ENCODE assay signal across 29 mouse cellular contexts in genomic region chr7:120848831-120849512, GRCm38 (mm10). TPM values are rescaled to one million over a fixed set of nuclear protein-coding genes. Genes with fewer than 3 reads are reported as not detected.
DNase-seq lines count a peak whose midpoint lies in the region; ATAC-seq and TF ChIP-seq lines count a peak whose summit lies in the region.
"Had no signal": no experiment of that assay in that cellular context is flagged by ENCODE, and none has a peak within 500 bp of the region (broad histone marks: within the 10 kb centered on the region; RNA-seq: fewer than 3 reads in every experiment).

No protein-coding gene starts in this region.

- peak; percentile 49 for DNase-seq in cerebellum, adult 11-12 months
- DNase-seq in cerebellum, postnatal 4 days (ENCODE audit: low spot score in 2 of 2), result no peak
- no peak for DNase-seq in liver, embryonic 13.5 days
- no peak for DNase-seq in liver
- DNase-seq in stomach, postnatal 0 days (ENCODE audit: low spot score), result peak; percentile 59
- DNase-seq in kidney, adult 11 months, result no peak
- DNase-seq in kidney, adult 18-20 months, result no peak
- DNase-seq: adrenal gland, postnatal 36 days; cerebellum, adult 18-20 months; kidney, postnatal 36 days; lung, postnatal 4 days; retina, postnatal 1 day; right cerebral cortex, postnatal 25 days; thymus, postnatal 14 days had no signal

- H3K4me1 ChIP-seq in liver, embryonic 13.5 days (replicated peaks), result peaks cover 97% of the 10 kb centered on the region
- peaks cover 10% of the 10 kb centered on the region; the same call in 1 of the 2 replicates for H3K4me1 ChIP-seq in intestine, postnatal 0 days (replicated peaks; ENCODE audit: control insufficient read depth, insufficient read depth, low read length)
- H3K4me1 ChIP-seq in stomach, postnatal 0 days (replicated peaks; ENCODE audit: control insufficient read depth, insufficient read depth), result peaks cover 7% of the 10 kb centered on the region; the same call in 1 of the 2 replicates

- H3K9me3 ChIP-seq in liver, embryonic 13.5 days (replicated peaks), result no peaks in the 10 kb centered on the region
- no peaks in the 10 kb centered on the region for H3K9me3 ChIP-seq in intestine, postnatal 0 days (ENCODE audit: control insufficient read depth)
- no peaks in the 10 kb centered on the region for H3K9me3 ChIP-seq in stomach, postnatal 0 days (ENCODE audit: control insufficient read depth, low read length)
- H3K9me3 ChIP-seq: embryonic facial prominence, embryonic 15.5 days; forebrain, embryonic 10.5 days; hindbrain, embryonic 10.5 days; lung, embryonic 15.5 days; midbrain, embryonic 15.5 days; neural tube, embryonic 13.5 days had no signal

- H3K36me3 ChIP-seq in liver, embryonic 13.5 days, result peaks cover 46% of the 10 kb centered on the region
- peaks cover 9% of the 10 kb centered on the region; the same call in 1 of the 2 replicates for H3K36me3 ChIP-seq in intestine, postnatal 0 days (ENCODE audit: control insufficient read depth, insufficient read depth)
- 0 out of 2 replicates have a peak, but pooled peaks cover 2% of the 10 kb centered on the region for H3K36me3 ChIP-seq in stomach, postnatal 0 days (ENCODE audit: control insufficient read depth, insufficient read depth, low read length)
- H3K36me3 ChIP-seq: midbrain, embryonic 15.5 days; neural tube, embryonic 13.5 days had no signal

- H3K27ac ChIP-seq in liver, embryonic 13.5 days, result peak overlapping the region; percentile 58
- H3K27ac ChIP-seq in intestine, postnatal 0 days (ENCODE audit: low read depth, low read length), result peak overlapping the region; percentile 41; the same call in 1 of the 2 replicates
- no peak overlapping the region for H3K27ac ChIP-seq in stomach, postnatal 0 days (replicated peaks)
- H3K27ac ChIP-seq: embryonic facial prominence, embryonic 15.5 days; forebrain, embryonic 10.5 days; hindbrain, embryonic 10.5 days; hindbrain, postnatal 0 days; lung, embryonic 15.5 days; midbrain, embryonic 15.5 days; neural tube, embryonic 13.5 days had no signal

- H3K4me3 ChIP-seq in liver, embryonic 13.5 days (replicated peaks), result no peak overlapping the region
- H3K4me3 ChIP-seq in intestine, postnatal 0 days (ENCODE audit: low read depth, low read length), result no peak overlapping the region
- H3K4me3 ChIP-seq in stomach, postnatal 0 days (ENCODE audit: low read depth, low read length), result no peak overlapping the region
- H3K4me3 ChIP-seq: embryonic facial prominence, embryonic 15.5 days; forebrain, embryonic 10.5 days; hindbrain, embryonic 10.5 days; lung, embryonic 15.5 days; midbrain, embryonic 15.5 days; myocyte; neural tube, embryonic 13.5 days had no signal

- no peak for ATAC-seq in liver, embryonic 13.5 days (ENCODE audit: low read depth)
- ATAC-seq in intestine, postnatal 0 days, result peak; percentile 35
- ATAC-seq in stomach, postnatal 0 days (ENCODE audit: low FRiP score, low TSS enrichment), result peak; percentile 49; the same call in 1 of the 2 replicates
- ATAC-seq: hindbrain, postnatal 0 days; midbrain, embryonic 15.5 days; Patski had no signal

- WGBS in liver, embryonic 13.5 days (ENCODE audit: insufficient replicate concordance), result 68% methylated on average over 3 of the region's 3 CpGs
- whole genome bisulfite sequencing in intestine, postnatal 0 days, result 42% methylated on average over 3 of the region's 3 CpGs
- 69% methylated on average over 3 of the region's 3 CpGs for WGBS in stomach, postnatal 0 days

- no peak for TF ChIP-seq EP300 in stomach, postnatal 0 days (optimal IDR thresholded peaks at IDR 0.05)

- no peaks in the 10 kb centered on the region for H3K27me3 ChIP-seq in liver, embryonic 13.5 days
- no peaks in the 10 kb centered on the region for H3K27me3 ChIP-seq in intestine, postnatal 0 days (replicated peaks; ENCODE audit: control insufficient read depth, insufficient read depth, low read length)
- no peaks in the 10 kb centered on the region for H3K27me3 ChIP-seq in stomach, postnatal 0 days (ENCODE audit: control insufficient read depth, insufficient read depth, low read length)
- H3K27me3 ChIP-seq: embryonic facial prominence, embryonic 15.5 days; lung, embryonic 15.5 days; Patski had no signal

- no peak for TF ChIP-seq CTCF in intestine, postnatal 0 days (IDR thresholded peaks at IDR 0.05; ENCODE audit: low read depth)
- TF ChIP-seq CTCF in stomach, postnatal 0 days (IDR thresholded peaks at IDR 0.05; ENCODE audit: low read depth), result no peak

- peak overlapping the region; percentile 24 for H3K9ac ChIP-seq in liver, embryonic 13.5 days
- no peak overlapping the region for H3K9ac ChIP-seq in intestine, postnatal 0 days (ENCODE audit: low read depth, low read length)
- no peak overlapping the region for H3K9ac ChIP-seq in stomach, postnatal 0 days (ENCODE audit: low read length)
- H3K9ac ChIP-seq: embryonic facial prominence, embryonic 15.5 days; lung, embryonic 15.5 days; midbrain, embryonic 15.5 days; neural tube, embryonic 13.5 days had no signal

- 0 out of 2 replicates have a peak overlapping the region, but pooled peaks have one; percentile 1 for H3K4me2 ChIP-seq in liver, embryonic 13.5 days
- peak overlapping the region; percentile 24; the same call in 1 of the 2 replicates for H3K4me2 ChIP-seq in intestine, postnatal 0 days (replicated peaks; ENCODE audit: low read depth)
- H3K4me2 ChIP-seq in stomach, postnatal 0 days (replicated peaks; ENCODE audit: low read depth), result no peak overlapping the region
- H3K4me2 ChIP-seq: embryonic facial prominence, embryonic 15.5 days; heart, embryonic 11.5 days; lung, embryonic 15.5 days; midbrain, embryonic 15.5 days; neural tube, embryonic 13.5 days had no signal

RNA-seq across cellular contexts. Expression of gene Eef2k, which starts 6.3 kb away (rescaled TPM):
- 42.2 and 44.2 TPM in 2 replicates for polyA plus RNA-seq in liver, embryonic 13.5 days (2015; fragmentation: Nextera tagmentation; extraction: Ambion mirVana)
- polyA plus RNA-seq in intestine, postnatal 0 days (2015; fragmentation: Nextera tagmentation; extraction: Ambion mirVana), result 14.1 and 14.2 TPM in 2 replicates
- polyA plus RNA-seq in stomach, postnatal 0 days (2015; fragmentation: Nextera tagmentation; extraction: Ambion mirVana), result 39.9 and 42.0 TPM in 2 replicates

RNA-seq across cellular contexts. Expression of gene Gm5737, which starts 36.8 kb away (rescaled TPM):
- polyA plus RNA-seq in liver, embryonic 13.5 days (2015; fragmentation: Nextera tagmentation; extraction: Ambion mirVana), result not detected in 2 replicates
- not detected in 2 replicates for polyA plus RNA-seq in intestine, postnatal 0 days (2015; fragmentation: Nextera tagmentation; extraction: Ambion mirVana)
- polyA plus RNA-seq in stomach, postnatal 0 days (2015; fragmentation: Nextera tagmentation; extraction: Ambion mirVana), result not detected in 2 replicates
- polyA plus RNA-seq: embryonic facial prominence, embryonic 15.5 days; forebrain, embryonic 10.5 days; heart, embryonic 11.5 days; heart, postnatal 0 days; hindbrain, embryonic 10.5 days; kidney, embryonic 14.5 days; limb, embryonic 14.5 days; lung, embryonic 15.5 days; myocyte; neural tube, embryonic 13.5 days; Patski; spleen, adult 2 months had no signal

Comparison
In these comparisons a context has a peak if more than half of its experiments do, and no peak if none do; other contexts are left out.
1. DNase-seq: peak in cerebellum, adult 11-12 months (single experiment) and stomach, postnatal 0 days (single experiment); none in cerebellum, postnatal 4 days (0 of 2), liver, embryonic 13.5 days (single experiment), liver (single experiment), kidney, adult 11 months (single experiment) and kidney, adult 18-20 months (single experiment).